Mouse (Mus musculus): ENCODE data around the gene Mllt6.
A peak's percentile ranks its signal among the peaks of the same experiment; 100 is the strongest.

Mllt6 gene

DNA sequence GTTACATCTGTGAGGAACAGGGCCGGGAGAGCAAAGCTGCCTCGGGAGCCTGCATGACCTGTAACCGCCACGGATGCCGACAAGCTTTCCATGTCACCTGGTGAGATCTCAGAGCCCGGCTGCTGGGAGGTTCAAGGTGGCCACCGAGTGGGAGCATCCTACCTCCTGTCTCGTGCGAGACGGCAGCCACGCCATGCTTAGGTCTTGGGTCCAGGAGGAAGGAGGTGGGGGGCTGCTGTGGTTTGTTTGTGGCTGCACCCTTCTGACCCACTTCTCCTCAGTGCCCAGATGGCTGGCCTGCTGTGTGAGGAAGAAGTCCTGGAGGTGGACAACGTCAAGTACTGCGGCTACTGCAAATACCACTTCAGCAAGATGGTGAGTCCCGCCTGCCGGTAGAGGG lies 3.6 kb downstream of the Mllt6 start:
- no peak for DNase-seq (ENCODE audit: low read depth, low spot score)

DNA sequence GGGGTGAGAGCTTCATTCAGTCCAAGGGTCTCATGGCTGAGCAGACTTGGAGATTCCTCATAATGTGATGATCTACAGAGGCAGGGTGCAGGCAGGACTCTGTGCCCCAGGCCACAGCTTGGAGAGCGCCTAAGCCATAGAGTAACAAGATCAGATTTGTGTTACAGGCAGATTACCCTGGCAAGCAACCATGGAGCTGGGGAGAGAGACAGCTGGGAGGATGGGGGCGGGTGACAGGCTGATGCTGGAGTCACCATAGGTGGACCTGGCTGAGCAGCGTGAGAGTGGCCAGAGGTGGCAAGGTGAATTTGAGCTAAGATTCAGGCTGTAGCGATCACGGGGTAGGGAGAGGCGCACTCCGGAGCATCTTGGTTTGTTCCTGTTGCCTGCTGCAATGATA lies 4.9 kb downstream of the Mllt6 start:
- no peak for DNase-seq (ENCODE audit: low read depth, low spot score)

- no peak for DNase-seq (ENCODE audit: low read depth, low spot score)
Measured at GRCm38 (mm10) chr11:97669268-97669667, 6.1 kb downstream of the Mllt6 start.

DNA sequence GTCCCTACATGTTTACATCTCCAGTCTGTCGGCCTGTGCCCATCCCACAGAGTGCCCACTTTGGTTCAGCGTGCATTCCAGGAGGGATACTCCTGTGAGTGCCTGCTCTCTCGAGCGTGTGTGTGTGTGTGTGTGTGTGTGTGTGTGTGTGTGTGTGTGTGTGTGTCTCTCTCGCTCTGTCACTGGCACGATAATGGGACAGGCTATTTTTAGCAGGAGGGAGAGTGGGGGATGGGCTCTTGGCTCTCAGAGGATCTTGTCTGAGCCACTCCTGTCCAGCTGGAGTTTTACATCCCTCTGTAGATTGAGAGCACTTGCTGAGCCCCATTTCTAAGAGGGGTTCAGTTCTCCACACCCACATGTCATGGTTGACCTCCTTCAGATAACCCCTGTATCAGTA lies 6.6 kb downstream of the Mllt6 start:
- no peak for DNase-seq (ENCODE audit: low read depth, low spot score)

DNA sequence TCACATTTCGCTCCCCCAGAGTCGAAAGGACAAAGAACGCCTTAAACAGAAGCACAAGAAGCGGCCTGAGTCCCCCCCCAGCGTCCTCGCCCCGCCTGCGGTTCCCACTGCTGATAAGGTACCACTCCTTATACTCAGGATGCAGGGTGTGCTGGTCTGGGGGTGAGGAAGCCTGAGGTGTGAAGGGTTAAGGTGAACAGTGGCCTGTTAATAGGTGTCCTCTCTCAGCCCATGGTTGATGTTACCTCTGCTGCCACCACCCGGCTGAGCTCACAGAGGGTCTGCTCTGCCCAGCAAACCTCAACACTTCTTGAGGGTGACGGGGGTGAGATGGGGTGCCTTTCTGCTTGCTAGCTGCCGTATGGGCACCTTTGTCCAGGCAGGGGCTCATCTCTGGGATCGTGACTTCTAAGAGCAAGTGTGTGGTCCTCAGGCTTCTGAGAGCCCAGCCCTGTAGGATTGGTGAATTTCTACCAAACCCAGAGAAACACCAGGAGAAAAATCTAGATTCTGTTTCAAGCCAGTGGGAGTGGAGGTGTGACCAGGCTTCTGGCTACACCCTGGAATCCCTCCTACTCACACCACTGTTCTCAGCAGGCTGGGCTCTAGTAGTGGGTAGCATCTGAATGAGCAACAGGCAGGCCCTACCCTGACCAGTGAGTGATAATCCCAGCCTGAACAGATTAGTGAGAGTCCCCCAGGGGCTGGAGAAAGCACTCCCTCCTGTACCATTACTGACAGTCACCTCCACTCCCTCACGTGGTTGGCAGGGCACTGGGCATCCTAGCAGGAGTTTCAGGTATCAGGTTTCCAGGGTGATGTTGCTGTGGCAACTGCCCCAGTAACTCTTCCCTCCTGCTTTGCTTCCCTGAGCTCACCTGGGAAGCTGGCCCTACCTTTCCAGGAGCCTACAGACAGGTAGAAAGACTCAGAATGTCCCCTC lies 7.3 kb downstream of the Mllt6 start:
- DNase-seq (ENCODE audit: low read depth, low spot score) = peak; percentile 57

DNA sequence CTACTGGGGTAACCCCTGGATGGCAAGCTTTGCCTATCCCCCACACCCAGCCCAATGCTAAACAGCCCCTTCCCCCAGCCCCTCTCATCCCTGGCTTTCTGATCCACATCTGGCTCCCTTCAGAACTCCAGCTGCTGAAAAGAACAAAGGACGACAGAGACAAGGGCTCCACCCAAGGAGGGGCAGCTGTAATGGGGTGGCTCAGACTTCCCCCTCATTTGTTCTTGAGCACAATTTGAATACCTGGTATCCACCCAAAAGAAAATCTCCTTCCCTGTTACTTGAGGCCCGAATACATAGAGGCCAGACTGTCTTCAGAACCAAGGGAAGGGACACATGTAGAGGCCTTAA lies 7.9 kb downstream of the Mllt6 start:
- no peak for DNase-seq (ENCODE audit: low read depth, low spot score)

GRCm38 (mm10) chr11:97673148-97673547 lies 9.9 kb downstream of the Mllt6 start:
- no peak for DNase-seq (ENCODE audit: low read depth, low spot score)

DNA sequence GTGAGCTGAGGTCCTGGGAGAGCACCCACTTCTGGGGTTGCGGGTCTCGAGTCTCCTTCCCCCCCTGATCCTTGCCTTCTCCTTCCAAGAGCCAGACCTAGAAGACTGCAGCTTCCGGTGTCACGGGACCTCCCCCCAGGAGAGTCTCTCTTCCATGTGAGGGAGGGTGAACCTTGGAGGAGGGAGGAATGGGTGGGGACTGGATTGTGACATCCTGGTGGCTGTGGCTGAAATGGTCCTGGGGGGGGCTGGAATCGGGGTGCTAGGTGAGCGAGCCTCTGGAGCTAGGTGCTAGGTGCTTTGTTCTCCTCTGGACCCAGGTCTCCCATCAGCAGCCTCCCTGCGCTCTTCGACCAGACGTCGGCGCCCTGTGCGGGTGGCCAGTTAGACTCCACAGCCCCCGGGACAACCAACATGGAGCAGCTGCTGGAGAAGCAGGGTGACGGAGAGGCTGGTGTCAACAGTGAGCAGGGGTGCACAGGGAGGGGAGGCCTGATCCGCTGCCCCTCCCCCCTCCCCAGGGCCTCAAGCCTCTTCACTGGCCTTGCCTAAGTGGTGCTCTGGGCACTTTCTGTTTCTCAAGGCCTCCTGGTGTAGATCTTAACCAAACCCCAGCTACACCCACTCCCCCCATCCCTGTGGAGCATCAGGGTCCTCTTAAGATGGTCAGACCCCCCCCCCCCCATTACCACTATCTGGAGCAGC lies 13.0 kb downstream of the Mllt6 start:
- DNase-seq (ENCODE audit: low read depth, low spot score) = no peak

- DNase-seq (ENCODE audit: low read depth, low spot score) = no peak
Measured at GRCm38 (mm10) chr11:97677381-97677780, 14.2 kb downstream of the Mllt6 start.

- DNase-seq (ENCODE audit: low read depth, low spot score) = no peak
Measured at GRCm38 (mm10) chr11:97677842-97678241, 14.6 kb downstream of the Mllt6 start.

- no peak for DNase-seq (ENCODE audit: low read depth, low spot score)
Measured at GRCm38 (mm10) chr11:97678301-97678700, 15.1 kb downstream of the Mllt6 start.

GRCm38 (mm10) chr11:97680430-97680829 lies 17.2 kb downstream of the Mllt6 start:
- no peak for DNase-seq (ENCODE audit: low read depth, low spot score)

DNA sequence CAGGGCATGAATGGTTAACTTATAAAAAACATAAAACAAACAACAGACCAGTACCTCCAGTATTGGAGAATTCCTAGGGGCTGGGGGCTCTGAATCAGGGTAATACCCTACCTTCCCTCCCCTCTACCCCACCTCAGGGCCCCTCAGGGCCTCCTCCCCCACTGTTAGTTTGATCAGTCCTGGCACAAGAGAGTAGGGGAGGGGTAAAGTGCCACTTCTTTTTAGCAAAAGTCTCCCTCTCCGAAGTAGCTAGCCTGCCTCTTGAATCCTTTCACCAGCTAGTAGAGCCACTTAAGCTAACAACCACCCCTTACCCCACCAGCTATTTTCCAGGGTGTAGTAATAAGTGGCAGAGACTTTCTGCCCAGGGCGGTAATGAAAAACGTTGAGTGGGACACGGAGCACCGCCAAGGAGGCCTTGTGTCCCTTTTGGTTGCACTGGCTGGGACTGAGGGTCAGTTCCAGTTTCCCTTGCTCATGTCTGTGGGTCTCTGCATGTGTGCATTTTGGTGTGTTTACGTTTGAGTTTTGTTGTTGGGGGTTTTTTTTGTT lies 19.4 kb downstream of the Mllt6 start:
- no peak for DNase-seq (ENCODE audit: low read depth, low spot score)

GRCm38 (mm10) chr11:97684063-97684680 lies 21.0 kb downstream of the Mllt6 start:
- DNase-seq (ENCODE audit: low read depth, low spot score) = no peak

DNA sequence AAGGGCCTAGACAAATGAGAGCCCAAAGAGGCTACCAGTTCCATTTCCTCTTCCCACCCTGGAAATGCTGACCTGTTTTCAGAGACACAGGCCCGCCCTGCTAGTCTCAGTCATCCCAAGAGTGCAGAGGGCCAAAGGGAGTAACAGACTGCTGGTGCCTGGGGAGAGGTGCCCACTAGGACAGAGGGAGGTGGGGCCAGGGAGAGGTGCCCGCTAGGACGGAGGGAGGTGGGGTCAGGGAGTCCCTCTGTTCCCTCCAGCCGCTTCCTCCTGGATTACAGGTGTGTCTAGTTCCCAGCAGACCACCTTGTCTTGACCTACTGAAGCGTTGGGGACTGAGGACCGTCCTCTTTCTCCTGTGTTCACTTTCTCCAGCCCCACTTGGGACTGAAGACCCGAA lies 21.6 kb downstream of the Mllt6 start:
- no peak for DNase-seq (ENCODE audit: low read depth, low spot score)

GRCm38 (mm10) chr11:97685613-97686321 lies 22.6 kb downstream of the Mllt6 start, which contains the start of gene Cisd3:
TSS of gene Cisd3 (plus strand) at chr11:97685826.
- no peak for DNase-seq (ENCODE audit: low read depth, low spot score)

GRCm38 (mm10) chr11:97686322-97686908 lies 23.2 kb downstream of the Mllt6 start:
- no peak for DNase-seq (ENCODE audit: low read depth, low spot score)

GRCm38 (mm10) chr11:97687061-97687460 lies 23.8 kb downstream of the Mllt6 start:
- DNase-seq (ENCODE audit: low read depth, low spot score) = no peak

DNA sequence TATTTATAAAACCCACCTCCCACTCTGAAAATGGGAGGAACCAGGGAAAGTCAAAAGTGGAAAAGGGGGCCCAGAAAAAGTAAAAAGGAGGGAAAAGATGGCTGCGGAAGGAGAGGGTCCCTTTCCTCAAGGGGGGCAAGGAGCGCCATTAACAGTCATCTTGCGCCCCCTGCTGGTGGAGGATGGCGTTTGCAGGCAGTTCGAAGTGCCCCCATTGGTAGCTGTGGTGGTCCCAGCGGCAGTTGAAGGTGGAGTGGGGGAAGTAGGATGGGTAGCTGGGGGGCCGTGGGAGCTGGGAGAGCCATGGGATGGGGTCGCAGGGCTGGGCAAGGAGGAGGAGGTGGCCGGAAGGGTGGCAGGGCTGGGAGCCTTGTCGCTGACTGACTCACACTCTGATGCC lies 26.6 kb downstream of the Mllt6 start:
- no peak for DNase-seq (ENCODE audit: low read depth, low spot score)

GRCm38 (mm10) chr11:97694435-97694834 lies 31.2 kb downstream of the Mllt6 start:
- DNase-seq (ENCODE audit: low read depth, low spot score) = no peak

Data from telencephalon, adult 2 months (tissue).